Mouse (Mus musculus): ENCODE results near the gene Tbcc.
"Not testable (repeated sequence)": the region's sequence is repeated elsewhere in the genome, so short reads cannot be mapped to it uniquely, and the experiment has no call there.

Tbcc gene

DNA sequence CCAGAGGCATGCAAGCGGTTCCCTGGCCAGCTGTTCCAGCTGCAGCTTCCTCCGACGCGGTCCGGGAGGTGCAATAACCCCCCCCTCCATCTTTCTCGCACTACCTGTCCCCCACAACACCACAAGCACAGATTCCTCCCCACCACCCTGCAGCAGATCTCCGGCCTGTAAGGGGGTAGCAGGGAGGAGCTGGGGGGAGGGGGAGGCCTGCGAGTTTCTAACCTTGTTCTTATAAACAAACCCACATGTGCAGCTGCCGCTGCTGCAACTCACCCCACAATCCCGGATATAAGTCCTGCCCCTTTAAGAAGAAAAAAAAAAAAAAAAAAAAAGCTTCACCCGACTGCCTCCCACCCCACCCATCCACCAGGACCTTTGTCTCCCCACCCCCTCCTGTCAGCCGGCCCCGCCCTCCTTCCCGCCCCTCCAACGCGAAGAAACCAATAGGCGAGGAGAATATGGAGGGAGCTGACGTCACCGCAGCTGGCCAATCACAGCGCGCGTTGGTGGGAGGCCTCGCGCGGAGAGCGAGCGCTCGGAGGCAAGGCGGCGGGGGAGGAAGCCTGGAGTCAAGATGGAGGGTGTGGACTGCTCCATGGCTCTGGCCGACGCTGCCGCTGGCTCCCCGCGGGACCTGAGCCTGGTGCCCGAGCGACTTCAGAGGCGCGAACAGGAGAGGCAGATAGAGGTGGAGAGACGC is at the start of gene Tbcc:
Gene Tbcc, plus strand, starts transcription at position 569 of the 700 bp plus-strand sequence.
- DNase-seq (ENCODE audit: low spot score in 2 of 2), result peak; percentile 99

DNA sequence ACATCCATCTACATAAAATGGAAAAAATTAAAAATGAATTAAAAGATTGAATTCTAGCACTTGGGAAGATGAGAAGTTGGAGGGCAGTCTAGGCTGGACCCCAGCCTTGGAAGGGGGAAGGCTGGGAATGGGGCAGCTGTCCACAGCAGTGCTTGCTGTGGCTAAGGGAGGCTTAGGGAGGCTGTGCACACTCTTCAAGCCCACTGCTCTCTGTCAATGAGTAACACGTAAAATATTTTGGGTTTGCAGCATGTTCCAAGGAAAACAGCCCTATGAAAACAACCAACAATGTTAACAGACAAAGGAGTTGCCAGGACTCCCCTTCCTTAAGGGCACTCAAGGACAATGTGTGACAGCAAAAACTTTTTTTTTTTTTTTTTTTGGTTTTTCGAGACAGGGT is 47.5 kb upstream of the Tbcc start:
- DNase-seq (ENCODE audit: low spot score in 2 of 2), result no peak

DNA sequence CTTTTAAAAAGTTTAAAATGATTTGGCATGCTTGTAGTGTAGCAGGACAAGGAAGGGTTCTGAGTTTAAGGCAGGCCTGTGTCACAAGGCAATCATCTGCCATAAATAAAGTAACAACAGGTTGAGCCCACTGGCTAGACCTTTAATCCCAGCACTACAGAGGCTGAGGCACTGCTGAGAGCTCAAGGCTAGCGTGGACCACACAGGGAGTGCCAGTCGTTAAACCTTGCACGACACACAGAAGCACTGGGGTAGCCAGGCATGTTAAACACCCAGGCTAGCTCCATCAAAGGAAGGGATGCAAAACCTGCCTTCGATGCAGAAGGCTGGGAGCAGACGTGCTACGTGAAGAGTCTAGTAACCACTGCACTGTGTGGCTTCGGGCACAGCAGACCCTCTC is 46.8 kb upstream of the Tbcc start:
- DNase-seq (ENCODE audit: low spot score in 2 of 2), result no peak

DNA sequence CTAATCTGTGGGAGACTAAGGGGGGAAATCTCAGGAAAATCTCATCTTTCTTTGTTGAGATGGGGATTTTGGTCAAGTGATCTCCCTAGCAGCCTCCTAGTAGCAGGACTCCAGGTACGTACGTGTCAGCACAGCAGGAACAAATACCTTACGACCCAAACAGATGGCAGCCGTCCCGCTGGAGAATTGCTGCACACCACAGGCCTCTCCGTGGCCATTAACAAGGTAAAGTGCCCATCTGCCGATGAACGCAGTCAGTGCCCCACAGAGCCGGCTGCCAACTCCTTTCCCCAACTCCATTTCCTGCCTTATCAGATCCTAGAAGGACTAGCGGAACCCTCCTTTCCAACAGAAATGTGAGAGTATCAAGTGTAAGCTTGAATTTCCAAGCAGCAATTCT is 45.7 kb upstream of the Tbcc start:
- no peak for DNase-seq (ENCODE audit: low spot score in 2 of 2)

GRCm38 (mm10) chr17:46845262-46845661 is 45.2 kb upstream of the Tbcc start:
- no peak for DNase-seq (ENCODE audit: low spot score in 2 of 2)

GRCm38 (mm10) chr17:46846573-46846972 is 43.9 kb upstream of the Tbcc start:
- DNase-seq (ENCODE audit: low spot score in 2 of 2), result not testable (repeated sequence)

- DNase-seq (ENCODE audit: low spot score in 2 of 2), result no peak
Observed at GRCm38 (mm10) chr17:46847206-46847605, 43.3 kb upstream of the Tbcc start.

- no peak for DNase-seq (ENCODE audit: low spot score in 2 of 2)
Observed at GRCm38 (mm10) chr17:46852725-46853124, 37.8 kb upstream of the Tbcc start.

GRCm38 (mm10) chr17:46853281-46853680 is 37.2 kb upstream of the Tbcc start:
- DNase-seq (ENCODE audit: low spot score in 2 of 2), result peak; percentile 80 to 85

DNA sequence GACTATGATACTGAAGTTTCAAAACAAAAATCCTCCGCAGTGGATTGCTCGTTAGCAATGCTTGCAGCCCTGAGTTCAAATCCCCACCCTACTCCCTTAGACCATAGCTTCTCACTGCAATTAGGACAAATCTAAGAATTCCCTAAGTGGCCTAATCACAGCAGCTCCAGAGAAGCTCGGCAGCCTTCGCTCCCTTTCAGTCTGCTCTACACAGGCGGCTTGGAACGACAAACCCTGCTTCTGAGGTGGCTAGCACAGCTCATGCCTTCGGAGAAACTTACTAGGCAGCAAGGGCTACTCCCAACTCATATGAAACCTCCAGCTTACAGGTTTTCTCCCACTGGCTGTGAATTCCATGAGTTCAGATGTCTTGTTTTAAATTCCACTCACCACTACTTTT is 36.4 kb upstream of the Tbcc start:
- DNase-seq (ENCODE audit: low spot score in 2 of 2), result no peak

- DNase-seq (ENCODE audit: low spot score in 2 of 2), result no peak
Observed at GRCm38 (mm10) chr17:46854640-46855110, 35.8 kb upstream of the Tbcc start.

DNA sequence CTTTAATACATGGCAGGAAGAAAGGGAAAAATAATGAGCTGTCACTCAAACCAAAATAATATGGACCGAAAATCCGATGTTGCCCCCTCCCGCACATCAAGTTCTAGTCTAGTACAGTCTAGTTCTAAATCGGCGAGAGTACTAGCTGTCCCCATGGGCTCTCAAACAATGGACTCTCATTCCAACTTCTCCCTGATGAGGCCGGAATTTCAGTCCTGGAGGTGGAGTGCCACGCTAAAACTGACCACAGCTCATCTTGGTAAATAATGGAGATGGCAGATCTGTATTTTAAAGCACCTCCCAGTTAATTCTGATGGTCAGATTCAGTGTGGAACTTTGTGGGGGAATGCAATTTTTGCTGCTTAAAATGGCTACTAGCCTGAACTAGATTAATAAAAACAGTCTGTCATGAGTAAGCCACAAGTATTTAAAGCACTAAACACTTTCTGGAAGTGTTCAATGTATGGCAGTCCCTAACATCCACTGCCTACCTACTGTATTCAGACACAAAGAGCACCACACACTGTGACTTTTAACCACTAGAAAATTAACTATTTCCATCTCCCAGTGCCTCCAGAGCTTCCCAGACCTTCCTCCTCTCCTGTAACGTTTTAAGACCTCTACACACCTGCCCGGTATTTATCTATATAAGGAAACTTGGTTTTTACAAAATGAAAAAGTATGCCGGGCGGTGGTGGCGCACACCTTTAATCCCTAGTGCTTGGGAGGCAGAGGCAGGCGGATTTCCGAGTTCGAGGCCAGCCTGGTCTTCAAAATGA is 35.0 kb upstream of the Tbcc start:
- no peak for DNase-seq (ENCODE audit: low spot score in 2 of 2)

- DNase-seq (ENCODE audit: low spot score in 2 of 2), result no peak
Observed at GRCm38 (mm10) chr17:46856107-46856388, 34.4 kb upstream of the Tbcc start.

DNA sequence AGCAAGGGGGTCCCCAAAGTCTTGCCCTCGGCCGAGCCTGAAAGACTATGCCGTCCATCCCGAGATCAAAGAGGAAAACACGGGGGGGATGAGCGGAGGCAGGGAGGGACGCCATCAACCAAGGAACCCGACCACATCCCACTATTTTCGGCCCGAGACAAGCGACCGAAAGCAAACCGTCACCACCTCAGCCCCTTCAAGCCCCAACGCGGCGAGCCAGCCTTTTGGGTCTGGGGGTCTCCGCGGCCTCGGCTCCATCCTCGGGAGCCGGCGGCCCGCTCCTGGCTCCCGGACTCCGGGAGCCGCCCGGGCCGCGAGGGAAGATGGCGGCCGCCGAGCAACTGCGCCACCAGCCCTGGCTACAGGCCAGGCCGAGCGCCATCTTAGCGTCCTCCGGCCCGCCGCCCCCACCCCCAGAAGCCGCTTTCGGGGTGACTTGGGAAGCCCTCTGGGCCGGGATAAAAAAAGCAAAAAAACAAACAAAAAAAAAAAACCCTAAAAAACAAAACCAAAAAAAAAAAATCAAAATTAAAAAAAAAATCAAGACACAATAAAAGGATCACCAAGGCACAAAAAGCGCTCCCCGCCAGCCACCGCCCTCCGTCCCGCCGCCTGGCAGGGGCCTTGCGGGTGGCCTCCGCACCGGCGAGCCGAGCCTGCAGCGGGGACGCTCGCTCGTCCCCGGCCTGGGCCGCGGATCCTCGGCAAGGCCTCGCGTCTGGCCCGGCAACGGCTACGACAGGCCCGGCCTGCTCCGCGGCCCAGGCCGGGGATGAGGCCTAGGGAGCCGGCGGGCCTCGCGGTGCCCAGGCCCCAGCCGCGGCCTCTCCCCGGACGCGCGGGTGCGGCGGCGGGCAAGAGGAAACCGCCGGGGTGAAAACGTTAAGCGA is 33.8 kb upstream of the Tbcc start:
- DNase-seq (ENCODE audit: low spot score in 2 of 2), result peak; percentile 87 to 90

- peak; percentile 91 for DNase-seq (ENCODE audit: low spot score in 2 of 2)
Observed at GRCm38 (mm10) chr17:46857361-46857902, 33.1 kb upstream of the Tbcc start.

DNA sequence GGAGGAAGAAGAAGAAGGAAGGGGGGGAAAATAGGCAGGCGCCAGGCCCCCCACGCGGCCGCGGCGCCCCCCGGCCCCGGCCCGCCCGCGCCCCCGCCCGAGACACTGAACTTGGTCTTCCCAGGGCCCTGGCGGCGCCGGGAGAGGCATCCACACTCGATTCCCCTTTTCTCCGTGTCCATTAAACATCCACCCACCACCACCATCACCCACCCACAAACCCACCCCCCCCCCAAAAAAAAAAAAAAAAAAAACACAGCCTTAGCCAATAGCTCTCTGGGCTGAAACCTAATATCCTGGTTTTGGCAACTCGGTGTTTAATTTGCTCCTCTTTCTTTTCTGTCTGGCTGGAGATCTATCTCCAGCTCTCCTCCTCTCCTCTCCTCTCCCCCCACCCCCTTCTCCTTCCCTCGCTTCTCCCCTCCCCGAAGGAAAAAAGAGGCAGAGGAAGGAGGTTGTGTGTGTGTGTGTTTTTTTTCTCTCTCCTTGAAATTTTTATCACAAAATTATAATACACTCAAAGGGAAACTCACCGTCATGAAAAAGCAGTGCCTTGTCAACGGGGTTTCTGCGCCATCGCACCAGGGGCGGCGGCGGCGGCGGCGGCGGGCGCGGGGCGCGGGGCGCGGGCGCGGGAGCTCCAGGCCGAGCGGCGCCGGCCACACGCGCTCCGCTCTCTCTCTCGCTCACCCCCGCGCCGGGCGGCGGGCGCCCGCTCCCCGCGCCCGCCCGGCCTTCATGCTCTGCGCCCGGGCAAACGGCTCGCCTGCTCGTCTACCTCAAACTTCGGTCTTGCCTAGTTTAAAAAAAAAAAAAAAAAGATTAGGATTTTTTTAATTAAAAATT is 32.4 kb upstream of the Tbcc start, which contains the start of gene Bicral:
Gene Bicral, minus strand, starts transcription at position 580 of the 846 bp plus-strand sequence.
- DNase-seq (ENCODE audit: low spot score in 2 of 2), result peak; percentile 76 to 80

DNA sequence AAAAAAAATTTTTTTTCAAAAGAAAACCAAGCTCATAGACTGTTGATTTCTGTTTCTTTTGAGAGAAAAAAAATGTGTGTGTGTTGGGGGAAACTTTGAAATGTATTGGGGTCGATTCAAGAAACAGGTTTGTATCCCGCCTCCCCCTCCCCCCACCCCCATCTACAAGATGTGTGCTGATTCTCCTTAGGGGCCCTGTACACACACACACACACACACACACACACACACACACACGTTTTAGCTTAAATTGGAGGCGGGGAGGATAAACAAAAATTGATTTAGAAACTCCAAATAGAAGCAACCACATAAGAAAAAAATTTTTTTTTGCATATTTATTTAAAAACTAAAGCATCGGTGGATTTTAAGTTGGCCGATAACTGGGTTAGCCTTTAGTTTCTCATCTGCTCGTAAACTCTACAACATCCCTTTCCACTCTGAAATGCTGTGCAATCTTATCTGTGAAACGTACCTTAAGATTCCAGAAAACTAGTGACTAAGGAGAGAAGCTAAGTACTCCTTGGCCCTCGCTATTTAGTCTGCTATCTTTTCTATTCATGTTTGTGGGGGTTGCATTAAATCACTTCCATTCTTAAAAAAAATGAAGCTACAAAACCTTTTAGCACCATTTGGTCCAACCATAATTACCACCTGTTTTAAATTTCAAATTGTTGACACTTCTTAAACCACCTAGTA is 31.6 kb upstream of the Tbcc start:
- no peak for DNase-seq (ENCODE audit: low spot score in 2 of 2)

DNA sequence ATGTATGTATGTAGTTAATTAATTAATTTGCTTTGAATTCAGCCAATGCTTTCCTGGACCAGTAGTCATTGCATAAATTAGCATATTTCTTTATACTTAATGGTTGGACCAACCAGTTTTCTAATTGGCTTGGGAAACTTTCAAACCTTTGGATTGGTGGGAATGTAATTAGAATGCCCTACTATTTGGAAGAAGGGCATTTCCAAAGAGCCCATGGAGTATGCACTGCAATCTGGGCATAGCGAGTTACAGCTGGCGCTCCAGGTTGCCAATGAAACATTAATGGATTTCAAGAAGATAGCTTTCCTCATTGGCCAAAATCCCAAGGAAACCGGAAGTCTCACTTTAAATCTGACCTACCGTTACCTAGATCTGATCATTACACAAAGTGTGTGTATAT is 30.4 kb upstream of the Tbcc start:
- no peak for DNase-seq (ENCODE audit: low spot score in 2 of 2)

DNA sequence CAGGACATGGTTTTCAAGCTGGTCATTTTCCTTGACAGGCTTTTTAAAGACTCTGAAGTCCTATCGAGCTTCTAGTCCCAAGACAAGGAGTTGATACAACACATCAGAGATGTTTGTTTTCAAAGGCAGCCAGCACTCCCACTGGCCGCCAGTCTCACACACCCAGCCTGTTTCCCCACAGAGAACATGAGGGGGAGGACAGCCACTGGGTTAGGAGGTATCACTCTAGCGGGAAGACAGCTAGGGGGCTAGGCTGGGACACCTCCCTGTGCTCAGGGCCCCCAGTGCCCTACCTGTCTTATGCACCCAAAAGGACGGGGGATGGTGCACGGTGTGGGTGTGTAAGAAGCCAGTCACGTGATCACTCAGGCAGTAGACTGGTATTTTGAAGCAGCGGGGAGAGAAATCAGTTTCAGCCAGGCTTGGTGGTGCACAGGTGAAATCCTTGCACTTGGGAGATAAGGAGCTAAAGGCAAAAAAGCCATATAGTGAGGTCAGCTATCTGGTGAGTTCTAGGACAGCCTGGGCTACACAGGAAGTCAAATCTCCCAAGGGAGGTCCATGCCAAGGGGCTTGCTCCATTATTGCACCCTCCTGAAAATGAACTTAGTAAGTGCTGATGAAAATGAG is 25.8 kb upstream of the Tbcc start:
- no peak for DNase-seq (ENCODE audit: low spot score in 2 of 2)

- DNase-seq (ENCODE audit: low spot score in 2 of 2), result no peak
Observed at GRCm38 (mm10) chr17:46866836-46867235, 23.6 kb upstream of the Tbcc start.

All from right cerebral cortex, postnatal 10 days (tissue).